Mouse (Mus musculus): ENCODE measurements around the gene Zbtb24. TPM values are rescaled to one million over a fixed set of nuclear protein-coding genes. Genes with fewer than 3 reads are reported as not detected.

The Zbtb24 gene
- polyA plus RNA-seq, 1 experiment from 2014 or later, result 20.1 TPM

DNA sequence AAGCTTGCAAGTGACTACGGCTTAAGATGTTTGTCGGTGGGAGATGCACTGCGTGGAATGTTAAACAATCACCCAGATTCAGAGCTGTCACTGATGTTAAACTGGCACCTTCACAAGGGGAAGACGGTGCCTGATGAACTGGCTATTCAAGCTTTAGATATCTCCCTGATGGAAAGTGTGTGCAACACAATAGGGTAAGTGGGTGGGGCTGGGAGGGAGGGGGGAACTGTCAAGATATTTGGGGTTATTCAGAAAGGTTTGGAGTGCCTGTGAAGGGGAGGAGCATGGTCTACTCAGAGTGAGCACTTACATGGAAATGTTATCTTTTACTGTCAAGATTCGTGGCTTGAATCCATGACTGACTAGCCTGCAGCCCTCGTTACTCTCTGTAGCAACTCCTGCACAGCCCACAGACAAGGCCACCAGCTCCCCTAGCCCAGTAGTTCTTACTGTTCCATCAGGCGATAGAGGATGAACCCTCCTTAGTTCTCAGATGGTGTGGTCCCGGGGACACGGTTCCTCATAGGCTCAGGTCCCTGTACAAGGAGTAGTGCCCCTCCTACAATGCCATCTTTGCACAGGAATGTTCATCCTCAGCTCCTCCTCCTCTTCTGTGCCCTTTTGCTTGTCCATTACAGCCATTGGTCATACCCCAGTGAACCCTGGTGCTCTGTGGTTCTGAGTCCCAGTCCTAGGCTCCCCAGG, 29.5 kb upstream of the Zbtb24 start:
- WGBS, result 85% methylated on average over 9 of the region's 9 CpGs
- no peaks in the 10 kb centered on the region for H3K27me3 ChIP-seq (ENCODE audit: control insufficient read depth, insufficient read depth, low read length)
- no peaks in the 10 kb centered on the region for H3K4me1 ChIP-seq (ENCODE audit: control insufficient read depth, insufficient read depth, low read length)
- H3K36me3 ChIP-seq (ENCODE audit: control insufficient read depth, insufficient read depth, low read length), result no peaks in the 10 kb centered on the region
- no peak overlapping the region for H3K9ac ChIP-seq (ENCODE audit: low read length)
- H3K27ac ChIP-seq (ENCODE audit: low read depth, low read length), result no peak overlapping the region
- no peaks in the 10 kb centered on the region for H3K9me3 ChIP-seq (ENCODE audit: control insufficient read depth, low read length)
- DNase-seq (ENCODE audit: low spot score) (no peak), ATAC-seq (ENCODE audit: insufficient read depth, low FRiP score, low TSS enrichment) (no peak)
- no peak overlapping the region for H3K4me2 ChIP-seq (ENCODE audit: low read depth)
- H3K4me3 ChIP-seq (ENCODE audit: low read depth, low read length), result no peak overlapping the region

DNA sequence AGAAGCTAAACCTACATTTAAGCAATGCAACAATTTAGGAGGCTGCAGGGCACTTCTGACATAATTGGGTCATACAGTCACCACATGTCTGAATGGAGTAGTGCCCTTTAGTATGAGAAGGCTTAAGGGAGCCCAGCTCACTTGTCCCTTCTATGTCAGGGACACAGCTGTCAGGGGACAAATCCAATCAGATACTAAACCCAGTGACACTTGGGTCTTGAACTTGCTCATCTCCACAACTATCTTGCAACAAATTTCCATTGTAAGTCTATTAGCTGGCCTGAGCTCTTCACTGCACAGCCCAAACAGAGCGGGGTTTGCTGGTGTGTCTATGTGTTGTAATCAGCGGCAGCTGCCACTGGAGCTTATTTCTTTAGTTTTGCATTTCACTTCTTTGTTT, 26.5 kb upstream of the Zbtb24 start:
- no peaks in the 10 kb centered on the region for H3K4me1 ChIP-seq (ENCODE audit: control insufficient read depth, insufficient read depth, low read length)
- ATAC-seq (ENCODE audit: insufficient read depth, low FRiP score, low TSS enrichment), result no peak
- no peak overlapping the region for H3K9ac ChIP-seq (ENCODE audit: low read length)
- 94% methylated on average over 2 of the region's 2 CpGs for WGBS
- no peaks in the 10 kb centered on the region for H3K9me3 ChIP-seq (ENCODE audit: control insufficient read depth, low read length)
- H3K4me2 ChIP-seq (ENCODE audit: low read depth), result no peak overlapping the region
- H3K4me3 ChIP-seq (ENCODE audit: low read depth, low read length), result no peak overlapping the region
- DNase-seq (ENCODE audit: low spot score), result no peak
- no peaks in the 10 kb centered on the region for H3K27me3 ChIP-seq (ENCODE audit: control insufficient read depth, insufficient read depth, low read length)
- no peak overlapping the region for H3K27ac ChIP-seq (ENCODE audit: low read depth, low read length)
- H3K36me3 ChIP-seq (ENCODE audit: control insufficient read depth, insufficient read depth, low read length), result no peaks in the 10 kb centered on the region

DNA sequence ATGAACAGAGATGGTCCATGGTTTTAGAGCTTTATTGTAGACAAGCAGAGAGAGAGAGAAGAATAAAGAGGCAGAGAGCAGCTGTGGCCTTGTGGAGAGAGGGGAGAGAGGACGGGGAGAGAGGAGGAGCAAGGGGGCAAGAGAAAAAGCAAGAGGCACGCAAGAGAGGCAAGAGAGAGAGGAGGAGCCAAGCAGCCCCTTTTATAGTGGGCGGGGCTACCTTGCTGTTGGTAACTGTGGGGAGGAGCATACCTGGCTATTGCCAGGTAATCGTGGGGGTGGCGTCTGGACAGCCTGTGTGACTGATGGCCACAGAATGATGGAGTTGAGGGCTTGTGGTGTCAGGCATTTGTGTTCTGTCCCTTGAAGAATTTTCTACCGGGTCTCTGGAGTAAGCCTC, 23.8 kb upstream of the Zbtb24 start:
- Histone ChIP-seq H3K4me1 (ENCODE audit: control insufficient read depth, insufficient read depth, low read length) (no peaks in the 10 kb centered on the region), H3K36me3 (ENCODE audit: control insufficient read depth, insufficient read depth, low read length) (no peaks in the 10 kb centered on the region), H3K4me2 (ENCODE audit: low read depth) (no peak overlapping the region), H3K9ac (ENCODE audit: low read length) (no peak overlapping the region), H3K9me3 (ENCODE audit: control insufficient read depth, low read length) (no peaks in the 10 kb centered on the region), H3K4me3 (ENCODE audit: low read depth, low read length) (no peak overlapping the region), H3K27me3 (ENCODE audit: control insufficient read depth, insufficient read depth, low read length) (no peaks in the 10 kb centered on the region), H3K27ac (ENCODE audit: low read depth, low read length) (no peak overlapping the region)
- no peak for ATAC-seq (ENCODE audit: insufficient read depth, low FRiP score, low TSS enrichment)
- WGBS, result 43% methylated on average over 6 of the region's 6 CpGs
- no peak for DNase-seq (ENCODE audit: low spot score)

DNA sequence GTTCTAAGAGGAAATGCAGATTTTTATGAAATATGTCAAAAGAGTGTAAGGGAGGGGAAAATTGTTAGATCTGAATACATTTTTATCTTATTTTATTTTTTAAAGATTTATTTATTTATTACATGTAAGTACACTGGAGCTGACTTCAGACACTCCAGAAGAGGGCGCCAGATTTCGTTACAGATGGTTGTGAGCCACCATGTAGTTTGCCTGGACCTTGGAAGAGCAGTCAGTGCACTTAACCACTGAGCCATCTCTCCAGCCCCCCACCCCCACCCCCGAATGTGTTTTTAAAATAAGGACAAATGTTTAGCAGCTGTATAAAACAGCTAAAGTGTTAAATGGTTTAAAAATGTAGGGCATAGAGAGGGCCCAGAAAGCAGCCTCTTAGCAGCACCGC, 15.6 kb upstream of the Zbtb24 start:
- Histone ChIP-seq H3K4me3 (ENCODE audit: low read depth, low read length) (no peak overlapping the region), H3K4me2 (ENCODE audit: low read depth) (no peak overlapping the region), H3K9ac (ENCODE audit: low read length) (no peak overlapping the region), H3K9me3 (ENCODE audit: control insufficient read depth, low read length) (no peaks in the 10 kb centered on the region), H3K27me3 (ENCODE audit: control insufficient read depth, insufficient read depth, low read length) (peaks cover 3% of the 10 kb centered on the region; the same call in 1 of the 2 replicates), H3K4me1 (ENCODE audit: control insufficient read depth, insufficient read depth, low read length) (no peaks in the 10 kb centered on the region), H3K36me3 (ENCODE audit: control insufficient read depth, insufficient read depth, low read length) (no peaks in the 10 kb centered on the region), H3K27ac (ENCODE audit: low read depth, low read length) (no peak overlapping the region)
- ATAC-seq (ENCODE audit: insufficient read depth, low FRiP score, low TSS enrichment) (no peak), DNase-seq (ENCODE audit: low spot score) (peak; percentile 35)
- 30% methylated on average over 4 of the region's 4 CpGs for WGBS

DNA sequence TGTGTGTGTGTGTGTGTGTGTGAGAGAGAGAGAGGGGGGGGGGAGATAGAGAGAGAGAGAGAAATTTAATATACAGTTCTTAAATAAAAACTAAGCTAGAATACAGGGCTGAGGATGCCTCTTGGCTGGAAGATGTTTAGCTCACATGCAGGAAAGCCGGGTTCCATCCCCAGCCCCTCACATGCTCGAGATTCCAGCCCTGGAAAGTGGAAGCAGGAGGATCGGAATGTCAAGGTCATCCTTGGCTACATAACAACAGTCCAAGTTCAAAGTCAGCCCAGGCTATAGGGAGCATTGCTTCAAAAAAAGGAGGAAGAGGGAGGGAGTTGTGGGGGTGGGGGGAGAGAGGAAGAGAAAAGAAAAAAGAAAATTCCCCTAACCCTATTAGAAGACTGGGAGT, 15.0 kb upstream of the Zbtb24 start:
- ATAC-seq (ENCODE audit: insufficient read depth, low FRiP score, low TSS enrichment) (no peak), DNase-seq (ENCODE audit: low spot score) (no peak)
- no peaks in the 10 kb centered on the region for H3K9me3 ChIP-seq (ENCODE audit: control insufficient read depth, low read length)
- H3K27ac ChIP-seq (ENCODE audit: low read depth, low read length), result no peak overlapping the region
- H3K4me1 ChIP-seq (ENCODE audit: control insufficient read depth, insufficient read depth, low read length), result no peaks in the 10 kb centered on the region
- no peaks in the 10 kb centered on the region for H3K36me3 ChIP-seq (ENCODE audit: control insufficient read depth, insufficient read depth, low read length)
- peaks cover 3% of the 10 kb centered on the region; the same call in 1 of the 2 replicates for H3K27me3 ChIP-seq (ENCODE audit: control insufficient read depth, insufficient read depth, low read length)
- H3K4me2 ChIP-seq (ENCODE audit: low read depth), result no peak overlapping the region
- no peak overlapping the region for H3K4me3 ChIP-seq (ENCODE audit: low read depth, low read length)
- H3K9ac ChIP-seq (ENCODE audit: low read length), result no peak overlapping the region
- 39% methylated on average over 3 of the region's 3 CpGs for WGBS

DNA sequence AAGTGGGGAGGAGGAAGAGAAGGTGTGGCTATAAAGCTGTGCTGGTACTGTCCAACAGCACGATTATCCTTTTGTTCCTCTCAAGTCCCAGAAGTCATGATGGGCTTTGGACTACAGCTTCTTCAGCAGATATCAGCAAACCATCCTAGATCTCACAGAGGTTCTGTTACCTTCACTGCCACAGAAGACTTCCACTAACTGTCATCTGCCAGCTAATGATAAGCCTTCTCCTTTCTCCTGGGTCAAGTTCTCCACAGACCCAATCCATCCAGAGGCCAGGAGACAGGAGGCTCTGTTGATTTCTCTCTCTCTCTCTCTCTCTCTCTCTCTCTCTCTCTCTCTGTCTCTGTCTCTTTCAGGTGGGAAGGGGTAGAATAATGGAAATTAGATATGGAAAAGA, 2.0 kb upstream of the Zbtb24 start:
- DNase-seq (ENCODE audit: low spot score), result no peak
- H3K9me3 ChIP-seq (ENCODE audit: control insufficient read depth, low read length), result no peaks in the 10 kb centered on the region
- 88% methylated on average over 1 of the region's 1 CpGs for WGBS

DNA sequence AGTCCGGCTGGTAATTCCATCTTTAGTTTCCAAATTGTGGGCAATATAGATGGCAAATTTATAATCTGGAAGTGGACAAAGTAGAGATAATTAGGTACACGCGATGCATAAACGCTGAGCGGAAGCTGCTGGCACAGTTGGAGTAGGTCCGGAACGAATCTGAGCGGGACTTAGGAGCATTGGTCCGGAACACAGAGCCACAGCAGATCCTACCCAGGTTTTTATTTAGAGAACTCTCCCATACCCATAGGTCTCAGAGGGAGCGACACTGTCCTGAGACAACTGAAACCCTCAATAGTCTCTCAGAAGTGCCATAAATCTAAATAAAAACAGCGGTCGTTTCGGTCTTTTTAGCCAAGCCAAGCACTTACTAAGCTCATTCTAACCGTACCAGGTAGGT, 499 bp upstream of the Zbtb24 start:
- Histone ChIP-seq H3K27me3 (ENCODE audit: control insufficient read depth, insufficient read depth, low read length) (no peaks in the 10 kb centered on the region), H3K36me3 (ENCODE audit: control insufficient read depth, insufficient read depth, low read length) (peaks cover 2% of the 10 kb centered on the region; the same call in 1 of the 2 replicates), H3K9ac (ENCODE audit: low read length) (peak overlapping the region; percentile 85), H3K4me1 (ENCODE audit: control insufficient read depth, insufficient read depth, low read length) (no peaks in the 10 kb centered on the region), H3K27ac (ENCODE audit: low read depth, low read length) (peak overlapping the region; percentile 68; the same call in 1 of the 2 replicates), H3K4me3 (ENCODE audit: low read depth, low read length) (peak overlapping the region; percentile 84), H3K9me3 (ENCODE audit: control insufficient read depth, low read length) (no peaks in the 10 kb centered on the region), H3K4me2 (ENCODE audit: low read depth) (peak overlapping the region; percentile 79)
- ATAC-seq (ENCODE audit: insufficient read depth, low FRiP score, low TSS enrichment), result peak; percentile 63
- peak; percentile 21 for DNase-seq (ENCODE audit: low spot score)
- WGBS, result 9% methylated on average over 14 of the region's 14 CpGs

More for the DNA sequence above, 2.0 kb upstream of the Zbtb24 start:
- no peak for ATAC-seq (ENCODE audit: insufficient read depth, low FRiP score, low TSS enrichment)
- H3K4me1 ChIP-seq (ENCODE audit: control insufficient read depth, insufficient read depth, low read length), result no peaks in the 10 kb centered on the region
- H3K27ac ChIP-seq (ENCODE audit: low read depth, low read length), result no peak overlapping the region
- H3K9ac ChIP-seq (ENCODE audit: low read length), result no peak overlapping the region
- no peak overlapping the region for H3K4me2 ChIP-seq (ENCODE audit: low read depth)
- H3K4me3 ChIP-seq (ENCODE audit: low read depth, low read length), result no peak overlapping the region
- H3K36me3 ChIP-seq (ENCODE audit: control insufficient read depth, insufficient read depth, low read length), result peaks cover 2% of the 10 kb centered on the region; the same call in 1 of the 2 replicates
- no peaks in the 10 kb centered on the region for H3K27me3 ChIP-seq (ENCODE audit: control insufficient read depth, insufficient read depth, low read length)

DNA sequence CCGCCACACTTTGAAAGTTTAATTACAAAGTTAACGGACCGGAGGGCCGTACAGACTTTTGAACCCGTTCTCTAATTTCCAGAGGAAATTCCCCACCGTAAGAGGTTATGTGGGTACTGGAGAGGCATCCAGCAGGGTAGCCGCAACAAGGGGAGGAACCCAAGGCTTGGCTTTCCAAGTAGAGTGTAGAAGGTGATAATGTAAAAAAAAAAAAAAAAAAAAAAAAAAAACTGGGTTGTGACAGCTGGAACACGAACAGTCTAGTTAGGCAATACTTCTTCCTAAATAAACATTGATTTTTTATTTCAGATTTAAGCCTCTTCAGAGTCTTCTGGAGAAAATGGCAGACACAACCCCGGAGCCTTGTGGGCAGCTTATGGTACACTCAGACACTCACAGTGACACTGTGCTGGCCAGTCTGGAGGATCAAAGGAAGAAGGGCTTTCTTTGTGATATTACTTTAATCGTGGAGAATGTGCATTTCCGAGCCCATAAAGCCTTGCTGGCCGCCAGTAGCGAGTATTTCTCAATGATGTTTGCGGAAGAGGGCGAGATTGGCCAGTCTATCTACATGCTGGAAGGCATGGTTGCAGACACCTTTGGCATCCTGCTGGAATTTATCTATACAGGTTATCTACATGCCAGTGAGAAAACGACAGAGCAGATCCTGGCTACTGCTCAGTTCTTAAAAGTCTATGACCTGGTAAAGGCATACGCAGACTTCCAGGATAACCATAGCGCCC, 768 bp downstream of the Zbtb24 start:
- ATAC-seq (ENCODE audit: insufficient read depth, low FRiP score, low TSS enrichment) (0 out of 2 replicates have a peak, but pooled peaks have one; percentile 8), DNase-seq (ENCODE audit: low spot score) (no peak)
- Histone ChIP-seq H3K9me3 (ENCODE audit: control insufficient read depth, low read length) (no peaks in the 10 kb centered on the region), H3K4me1 (ENCODE audit: control insufficient read depth, insufficient read depth, low read length) (no peaks in the 10 kb centered on the region), H3K27me3 (ENCODE audit: control insufficient read depth, insufficient read depth, low read length) (no peaks in the 10 kb centered on the region), H3K4me3 (ENCODE audit: low read depth, low read length) (peak overlapping the region; percentile 84), H3K27ac (ENCODE audit: low read depth, low read length) (no peak overlapping the region), H3K36me3 (ENCODE audit: control insufficient read depth, insufficient read depth, low read length) (peaks cover 5% of the 10 kb centered on the region), H3K9ac (ENCODE audit: low read length) (peak overlapping the region; percentile 85), H3K4me2 (ENCODE audit: low read depth) (peak overlapping the region; percentile 79)
- WGBS, result 58% methylated on average over 18 of the region's 18 CpGs

DNA sequence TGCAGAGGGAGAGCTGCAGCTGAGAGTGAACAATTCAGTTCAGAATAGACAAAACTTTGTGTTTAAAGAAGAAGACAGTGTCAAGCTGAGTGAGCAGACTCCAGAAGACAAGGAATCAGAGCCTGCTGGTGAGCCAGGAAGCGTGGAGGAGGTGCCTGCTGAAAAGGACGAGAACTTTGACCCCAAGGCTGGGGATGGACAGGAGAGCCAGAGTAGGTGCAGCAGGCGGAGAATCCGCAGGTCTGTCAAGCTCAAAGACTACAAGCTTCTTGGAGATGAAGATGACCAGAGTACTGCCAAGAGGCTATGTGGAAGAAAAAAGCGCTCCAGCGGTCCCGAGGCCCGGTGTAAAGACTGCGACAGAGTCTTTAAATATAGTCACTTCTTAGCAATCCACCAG, 1.5 kb downstream of the Zbtb24 start:
- H3K36me3 ChIP-seq (ENCODE audit: control insufficient read depth, insufficient read depth, low read length), result peaks cover 9% of the 10 kb centered on the region
- H3K27me3 ChIP-seq (ENCODE audit: control insufficient read depth, insufficient read depth, low read length), result no peaks in the 10 kb centered on the region
- H3K4me3 ChIP-seq (ENCODE audit: low read depth, low read length), result no peak overlapping the region
- ATAC-seq (ENCODE audit: insufficient read depth, low FRiP score, low TSS enrichment), result no peak
- no peaks in the 10 kb centered on the region for H3K4me1 ChIP-seq (ENCODE audit: control insufficient read depth, insufficient read depth, low read length)
- H3K9me3 ChIP-seq (ENCODE audit: control insufficient read depth, low read length), result no peaks in the 10 kb centered on the region
- H3K27ac ChIP-seq (ENCODE audit: low read depth, low read length), result no peak overlapping the region
- 90% methylated on average over 9 of the region's 9 CpGs for WGBS
- no peak overlapping the region for H3K9ac ChIP-seq (ENCODE audit: low read length)
- DNase-seq (ENCODE audit: low spot score), result no peak
- no peak overlapping the region for H3K4me2 ChIP-seq (ENCODE audit: low read depth)

All from neural tube, embryonic 11.5 days (tissue).